Mouse (Mus musculus): ENCODE data around the gene Ptpru. TPM values are rescaled to one million over a fixed set of nuclear protein-coding genes. Genes with fewer than 3 reads are reported as not detected.
A peak's percentile ranks its signal among the peaks of the same experiment; 100 is the strongest.

Gene Ptpru
- polyA plus RNA-seq, 1 experiment from 2014 or later: 5.0 TPM

GRCm38 (mm10) chr4:131825830-131826229 lies 12.3 kb downstream of the Ptpru start:
- Histone ChIP-seq H3K27ac (ENCODE audit: low read length) (no peak overlapping the region), H3K4me2 (ENCODE audit: low read depth, low read length) (no peak overlapping the region), H3K9ac (ENCODE audit: low read depth, low read length) (no peak overlapping the region), H3K4me1 (ENCODE audit: control insufficient read depth, low read depth, low read length) (peaks cover 42% of the 10 kb centered on the region), H3K4me3 (ENCODE audit: low read depth, low read length) (no peak overlapping the region), H3K27me3 (ENCODE audit: control insufficient read depth, insufficient read depth, low read depth, low read length) (no peaks in the 10 kb centered on the region), H3K9me3 (replicated peaks; ENCODE audit: control insufficient read depth, low read length) (no peaks in the 10 kb centered on the region), H3K36me3 (ENCODE audit: control insufficient read depth, insufficient read depth) (no peaks in the 10 kb centered on the region)
- 18% methylated on average over 8 of the region's 8 CpGs for WGBS (ENCODE audit: insufficient replicate concordance)
- no peak for ATAC-seq (ENCODE audit: low read depth)

GRCm38 (mm10) chr4:131824939-131825338 lies 13.1 kb downstream of the Ptpru start:
- no peak overlapping the region for H3K4me2 ChIP-seq (ENCODE audit: low read depth, low read length)
- 42% methylated on average over 3 of the region's 3 CpGs for WGBS (ENCODE audit: insufficient replicate concordance)
- no peak overlapping the region for H3K4me3 ChIP-seq (ENCODE audit: low read depth, low read length)
- no peak for ATAC-seq (ENCODE audit: low read depth)
- H3K27me3 ChIP-seq (ENCODE audit: control insufficient read depth, insufficient read depth, low read depth, low read length): no peaks in the 10 kb centered on the region
- no peak overlapping the region for H3K9ac ChIP-seq (ENCODE audit: low read depth, low read length)
- no peak overlapping the region for H3K27ac ChIP-seq (ENCODE audit: low read length)
- no peaks in the 10 kb centered on the region for H3K9me3 ChIP-seq (replicated peaks; ENCODE audit: control insufficient read depth, low read length)
- no peaks in the 10 kb centered on the region for H3K36me3 ChIP-seq (ENCODE audit: control insufficient read depth, insufficient read depth)
- peaks cover 33% of the 10 kb centered on the region for H3K4me1 ChIP-seq (ENCODE audit: control insufficient read depth, low read depth, low read length)

- Histone ChIP-seq H3K36me3 (ENCODE audit: control insufficient read depth, insufficient read depth) (no peaks in the 10 kb centered on the region), H3K4me2 (ENCODE audit: low read depth, low read length) (peak overlapping the region; percentile 8; the same call in 1 of the 2 replicates), H3K9ac (ENCODE audit: low read depth, low read length) (peak overlapping the region; percentile 38), H3K27me3 (ENCODE audit: control insufficient read depth, insufficient read depth, low read depth, low read length) (no peaks in the 10 kb centered on the region), H3K9me3 (replicated peaks; ENCODE audit: control insufficient read depth, low read length) (no peaks in the 10 kb centered on the region), H3K4me1 (ENCODE audit: control insufficient read depth, low read depth, low read length) (peaks cover 16% of the 10 kb centered on the region), H3K27ac (ENCODE audit: low read length) (no peak overlapping the region; the same call in 1 of the 2 replicates), H3K4me3 (ENCODE audit: low read depth, low read length) (no peak overlapping the region)
- peak; percentile 64 for ATAC-seq (ENCODE audit: low read depth)
- 57% methylated on average over 3 of the region's 3 CpGs for WGBS (ENCODE audit: insufficient replicate concordance)
These were observed 15.5 kb downstream of the Ptpru start for GRCm38 (mm10) chr4:131822583-131822982.

GRCm38 (mm10) chr4:131821161-131821731 lies 16.8 kb downstream of the Ptpru start:
- no peak overlapping the region for H3K4me2 ChIP-seq (ENCODE audit: low read depth, low read length)
- no peak overlapping the region for H3K4me3 ChIP-seq (ENCODE audit: low read depth, low read length)
- H3K27ac ChIP-seq (ENCODE audit: low read length): no peak overlapping the region
- 71% methylated on average over 16 of the region's 16 CpGs for whole genome bisulfite sequencing (ENCODE audit: insufficient replicate concordance)
- H3K4me1 ChIP-seq (ENCODE audit: control insufficient read depth, low read depth, low read length): peaks cover 16% of the 10 kb centered on the region
- H3K36me3 ChIP-seq (ENCODE audit: control insufficient read depth, insufficient read depth): no peaks in the 10 kb centered on the region
- no peaks in the 10 kb centered on the region for H3K9me3 ChIP-seq (replicated peaks; ENCODE audit: control insufficient read depth, low read length)
- H3K27me3 ChIP-seq (ENCODE audit: control insufficient read depth, insufficient read depth, low read depth, low read length): no peaks in the 10 kb centered on the region
- ATAC-seq (ENCODE audit: low read depth): no peak
- no peak overlapping the region for H3K9ac ChIP-seq (ENCODE audit: low read depth, low read length)

GRCm38 (mm10) chr4:131818926-131819325 lies 19.2 kb downstream of the Ptpru start:
- Histone ChIP-seq H3K4me3 (ENCODE audit: low read depth, low read length) (no peak overlapping the region), H3K9me3 (replicated peaks; ENCODE audit: control insufficient read depth, low read length) (no peaks in the 10 kb centered on the region), H3K4me2 (ENCODE audit: low read depth, low read length) (no peak overlapping the region), H3K9ac (ENCODE audit: low read depth, low read length) (no peak overlapping the region), H3K27ac (ENCODE audit: low read length) (no peak overlapping the region), H3K36me3 (ENCODE audit: control insufficient read depth, insufficient read depth) (no peaks in the 10 kb centered on the region), H3K27me3 (ENCODE audit: control insufficient read depth, insufficient read depth, low read depth, low read length) (no peaks in the 10 kb centered on the region), H3K4me1 (ENCODE audit: control insufficient read depth, low read depth, low read length) (peaks cover 20% of the 10 kb centered on the region)
- no peak for ATAC-seq (ENCODE audit: low read depth)
- WGBS (ENCODE audit: insufficient replicate concordance): 64% methylated on average over 23 of the region's 23 CpGs

GRCm38 (mm10) chr4:131815774-131816173 lies 22.3 kb downstream of the Ptpru start:
- Histone ChIP-seq H3K36me3 (ENCODE audit: control insufficient read depth, insufficient read depth) (no peaks in the 10 kb centered on the region), H3K27me3 (ENCODE audit: control insufficient read depth, insufficient read depth, low read depth, low read length) (no peaks in the 10 kb centered on the region), H3K9ac (ENCODE audit: low read depth, low read length) (no peak overlapping the region), H3K9me3 (replicated peaks; ENCODE audit: control insufficient read depth, low read length) (no peaks in the 10 kb centered on the region), H3K4me3 (ENCODE audit: low read depth, low read length) (no peak overlapping the region), H3K4me2 (ENCODE audit: low read depth, low read length) (peak overlapping the region; percentile 17; the same call in 1 of the 2 replicates), H3K4me1 (ENCODE audit: control insufficient read depth, low read depth, low read length) (peaks cover 8% of the 10 kb centered on the region), H3K27ac (ENCODE audit: low read length) (peak overlapping the region; percentile 25; the same call in 1 of the 2 replicates)
- 34% methylated on average over 10 of the region's 10 CpGs for WGBS (ENCODE audit: insufficient replicate concordance)
- peak; percentile 83 for ATAC-seq (ENCODE audit: low read depth)

GRCm38 (mm10) chr4:131814869-131815268 lies 23.2 kb downstream of the Ptpru start:
- H3K36me3 ChIP-seq (ENCODE audit: control insufficient read depth, insufficient read depth): no peaks in the 10 kb centered on the region
- 74% methylated on average over 10 of the region's 10 CpGs for WGBS (ENCODE audit: insufficient replicate concordance)
- no peaks in the 10 kb centered on the region for H3K27me3 ChIP-seq (ENCODE audit: control insufficient read depth, insufficient read depth, low read depth, low read length)
- H3K4me1 ChIP-seq (ENCODE audit: control insufficient read depth, low read depth, low read length): peaks cover 8% of the 10 kb centered on the region
- no peak overlapping the region for H3K4me2 ChIP-seq (ENCODE audit: low read depth, low read length)
- H3K27ac ChIP-seq (ENCODE audit: low read length): no peak overlapping the region
- no peak for ATAC-seq (ENCODE audit: low read depth)
- H3K9me3 ChIP-seq (replicated peaks; ENCODE audit: control insufficient read depth, low read length): no peaks in the 10 kb centered on the region
- H3K9ac ChIP-seq (ENCODE audit: low read depth, low read length): no peak overlapping the region
- H3K4me3 ChIP-seq (ENCODE audit: low read depth, low read length): no peak overlapping the region

GRCm38 (mm10) chr4:131813798-131814197 lies 24.3 kb downstream of the Ptpru start:
- Histone ChIP-seq H3K9ac (ENCODE audit: low read depth, low read length) (no peak overlapping the region), H3K27me3 (ENCODE audit: control insufficient read depth, insufficient read depth, low read depth, low read length) (no peaks in the 10 kb centered on the region), H3K4me2 (ENCODE audit: low read depth, low read length) (no peak overlapping the region), H3K36me3 (ENCODE audit: control insufficient read depth, insufficient read depth) (no peaks in the 10 kb centered on the region), H3K4me1 (ENCODE audit: control insufficient read depth, low read depth, low read length) (peaks cover 8% of the 10 kb centered on the region), H3K27ac (ENCODE audit: low read length) (no peak overlapping the region), H3K9me3 (replicated peaks; ENCODE audit: control insufficient read depth, low read length) (no peaks in the 10 kb centered on the region), H3K4me3 (ENCODE audit: low read depth, low read length) (no peak overlapping the region)
- no peak for ATAC-seq (ENCODE audit: low read depth)
- 75% methylated on average over 7 of the region's 7 CpGs for WGBS (ENCODE audit: insufficient replicate concordance)

- no peak overlapping the region for H3K4me3 ChIP-seq (ENCODE audit: low read depth, low read length)
- H3K27me3 ChIP-seq (ENCODE audit: control insufficient read depth, insufficient read depth, low read depth, low read length): no peaks in the 10 kb centered on the region
- H3K27ac ChIP-seq (ENCODE audit: low read length): no peak overlapping the region
- no peak overlapping the region for H3K4me2 ChIP-seq (ENCODE audit: low read depth, low read length)
- H3K9ac ChIP-seq (ENCODE audit: low read depth, low read length): no peak overlapping the region
- H3K36me3 ChIP-seq (ENCODE audit: control insufficient read depth, insufficient read depth): no peaks in the 10 kb centered on the region
- peaks cover 8% of the 10 kb centered on the region for H3K4me1 ChIP-seq (ENCODE audit: control insufficient read depth, low read depth, low read length)
- WGBS (ENCODE audit: insufficient replicate concordance): 78% methylated on average over 11 of the region's 11 CpGs
- H3K9me3 ChIP-seq (replicated peaks; ENCODE audit: control insufficient read depth, low read length): no peaks in the 10 kb centered on the region
- no peak for ATAC-seq (ENCODE audit: low read depth)
These were observed 25.6 kb downstream of the Ptpru start for GRCm38 (mm10) chr4:131812458-131812857.
